Mouse (Mus musculus) left cerebral cortex, adult 8-10 months (tissue): ENCODE measurements around the gene Spi1. TPM values are rescaled to one million over a fixed set of nuclear protein-coding genes. Genes with fewer than 3 reads are reported as not detected.
A peak's percentile ranks its signal among the peaks of the same experiment; 100 is the strongest.

Source experiments
- DNase-seq, 2 experiments: peaks; one replicate each; pipeline ENCODE4 v3.0.0; 2022; ENCODE audit warnings: low spot score in 2 of 2
- total RNA-seq, 4 experiments: library from RNA; stranded (reverse); gene quantifications; 2 replicates each; pipeline ENCODE4 v1.2.4; 2022

Spi1 gene
- total RNA-seq, 4 experiments from 2014 or later = 3.9 to 8.9 (median 6.5) TPM

GRCm38 (mm10) chr2:91066455-91066854 is 15.7 kb upstream of the Spi1 start:
- DNase-seq = no peak

- no peak for DNase-seq
These were observed 13.9 kb upstream of the Spi1 start for GRCm38 (mm10) chr2:91068162-91068871.

GRCm38 (mm10) chr2:91068872-91069165 is 13.4 kb upstream of the Spi1 start:
- DNase-seq = no peak

- DNase-seq = no peak
These were observed 12.7 kb upstream of the Spi1 start for GRCm38 (mm10) chr2:91069306-91070000.

- DNase-seq = peak; percentile 97 to 99
These were observed 12.0 kb upstream of the Spi1 start, which contains the start of gene Slc39a13 for GRCm38 (mm10) chr2:91070076-91070800. Slc39a13 (minus strand) TSS chr2:91070417.

- no peak for DNase-seq
These were observed 11.1 kb upstream of the Spi1 start for GRCm38 (mm10) chr2:91071059-91071458.

GRCm38 (mm10) chr2:91072092-91072491 is 10.1 kb upstream of the Spi1 start:
- DNase-seq = no peak

GRCm38 (mm10) chr2:91077957-91078313 is 4.3 kb upstream of the Spi1 start:
- no peak for DNase-seq

- no peak for DNase-seq
These were observed 3.7 kb upstream of the Spi1 start for GRCm38 (mm10) chr2:91078314-91079025.

GRCm38 (mm10) chr2:91079026-91079384 is 3.2 kb upstream of the Spi1 start:
- DNase-seq = no peak

- DNase-seq = no peak
These were observed 1.2 kb upstream of the Spi1 start for GRCm38 (mm10) chr2:91080784-91081513.

GRCm38 (mm10) chr2:91082844-91083243 is 654 bp downstream of the Spi1 start:
- DNase-seq = no peak

- DNase-seq = no peak
These were observed 1.3 kb downstream of the Spi1 start for GRCm38 (mm10) chr2:91083366-91083940.

- DNase-seq = no peak
These were observed 2.1 kb downstream of the Spi1 start for GRCm38 (mm10) chr2:91084179-91084820.

GRCm38 (mm10) chr2:91085494-91086391 is 3.6 kb downstream of the Spi1 start:
- no peak for DNase-seq

GRCm38 (mm10) chr2:91086392-91087237 is 4.4 kb downstream of the Spi1 start:
- no peak for DNase-seq

GRCm38 (mm10) chr2:91087453-91087852 is 5.3 kb downstream of the Spi1 start:
- no peak for DNase-seq

GRCm38 (mm10) chr2:91088987-91089386 is 6.8 kb downstream of the Spi1 start:
- DNase-seq = no peak
